Mouse (Mus musculus) hindbrain, embryonic 15.5 days (tissue): Measurements from ENCODE around the gene Ufd1. TPM values are rescaled to one million over a fixed set of nuclear protein-coding genes. Genes with fewer than 3 reads are reported as not detected.
"Not testable (repeated sequence)": the region's sequence is repeated elsewhere in the genome, so short reads cannot be mapped to it uniquely, and the experiment has no call there.

Source experiments
- ATAC-seq: fragments of 200-750 bp; cut with Nextera tagmentation; 2 replicates; pipeline ENCODE4 v1.8.0; 2017; ENCODE audit warnings: low read depth, moderate number of reproducible peaks, moderate TSS enrichment; ENCODE audit not compliant: low FRiP score
- H3K27ac ChIP-seq: fragments of 300-500 bp; sonication (generic); replicated peaks from 2 replicates; pipeline ENCODE4 v1.5.1; 2015; ENCODE audit warnings: mild to moderate bottlenecking, inconsistent platforms
- H3K27me3 ChIP-seq: fragments of 300-500 bp; sonication (generic); 2 replicates; pipeline ENCODE4 v1.6.1; 2015; ENCODE audit warnings: control low read depth, inconsistent platforms
- H3K36me3 ChIP-seq: fragments of 300-500 bp; sonication (generic); 2 replicates; pipeline ENCODE4 v1.6.1; 2015; ENCODE audit warnings: control low read depth, inconsistent platforms
- H3K4me1 ChIP-seq: fragments of 300-500 bp; sonication (generic); replicated peaks from 2 replicates; pipeline ENCODE4 v1.6.1; 2015; ENCODE audit warnings: control low read depth, inconsistent platforms
- H3K4me2 ChIP-seq: fragments of 300-500 bp; sonication (generic); 2 replicates; pipeline ENCODE4 v1.6.1; 2015; ENCODE audit warnings: moderate library complexity, mild to moderate bottlenecking, inconsistent platforms
- H3K4me3 ChIP-seq: fragments of 300-500 bp; sonication (generic); 2 replicates; pipeline ENCODE4 v1.5.1; 2015; ENCODE audit warnings: mild to moderate bottlenecking, inconsistent platforms
- H3K9ac ChIP-seq: fragments of 300-500 bp; sonication (generic); 2 replicates; pipeline ENCODE4 v1.6.1; 2015; ENCODE audit warnings: inconsistent platforms
- H3K9me3 ChIP-seq: fragments of 300-500 bp; sonication (generic); 2 replicates; pipeline ENCODE4 v1.6.1; 2016; ENCODE audit warnings: control low read depth, inconsistent platforms
- WGBS: fragments of 180-500 bp; shearing (Covaris S2); methylation state at CpG from one replicate; pipeline ENCODE4 v1.1.7; 2015; 5-methylcytosine and 5-hydroxymethylcytosine counted together
- polyA plus RNA-seq: library from polyadenylated mRNA; unstranded; fragments of >200 nt; fragmentation: Nextera tagmentation; extraction: Ambion mirVana; gene quantifications from 2 replicates; pipeline ENCODE4 v1.2.1, GENCODE M21; 2015

Ufd1 gene
- polyA plus RNA-seq, 1 experiment from 2014 or later, result 105 TPM

GRCm38 (mm10) chr16:18822356-18822755 lies 10.8 kb downstream of the Ufd1 start:
- Histone ChIP-seq H3K4me3 (no peak overlapping the region), H3K9ac (no peak overlapping the region), H3K36me3 (peaks cover 90% of the 10 kb centered on the region), H3K27ac (no peak overlapping the region), H3K9me3 (no peaks in the 10 kb centered on the region), H3K4me2 (no peak overlapping the region), H3K4me1 (no peaks in the 10 kb centered on the region), H3K27me3 (no peaks in the 10 kb centered on the region)
- 75% methylated on average over 1 of the region's 1 CpGs for WGBS
- no peak for ATAC-seq

- Histone ChIP-seq H3K27ac (no peak overlapping the region), H3K9me3 (no peaks in the 10 kb centered on the region), H3K36me3 (peaks cover 90% of the 10 kb centered on the region), H3K4me3 (no peak overlapping the region), H3K27me3 (no peaks in the 10 kb centered on the region), H3K4me1 (no peaks in the 10 kb centered on the region), H3K9ac (no peak overlapping the region), H3K4me2 (no peak overlapping the region)
- 62% methylated on average over 4 of the region's 4 CpGs for WGBS
- no peak for ATAC-seq
These were observed 11.3 kb downstream of the Ufd1 start for GRCm38 (mm10) chr16:18822925-18823324.

DNA sequence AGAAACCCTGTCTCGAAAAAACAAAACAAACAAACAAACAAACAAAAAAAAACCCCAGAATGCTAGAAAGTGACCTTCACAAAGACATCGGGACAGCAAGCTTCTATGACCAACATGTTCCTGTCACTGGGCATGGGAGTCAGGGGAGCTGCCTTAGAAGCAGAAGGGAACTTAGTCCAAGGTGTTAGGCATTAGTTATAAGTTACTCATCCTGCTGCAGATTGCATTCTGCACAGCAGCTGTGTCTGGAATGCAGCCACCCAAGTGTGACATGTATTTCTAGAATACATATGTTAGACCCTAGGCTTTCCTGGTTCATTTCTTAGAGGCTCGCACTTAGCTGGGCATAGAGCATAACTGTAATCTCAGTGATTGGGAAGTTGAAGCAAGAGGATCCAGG lies 17.1 kb downstream of the Ufd1 start:
- H3K4me3 ChIP-seq, result no peak overlapping the region
- H3K4me1 ChIP-seq, result no peaks in the 10 kb centered on the region
- no peak overlapping the region for H3K27ac ChIP-seq
- no peaks in the 10 kb centered on the region for H3K27me3 ChIP-seq
- no peak overlapping the region for H3K4me2 ChIP-seq
- peaks cover 89% of the 10 kb centered on the region for H3K36me3 ChIP-seq
- H3K9ac ChIP-seq, result no peak overlapping the region
- no peak for ATAC-seq
- 98% methylated on average over 3 of the region's 3 CpGs for WGBS
- no peaks in the 10 kb centered on the region for H3K9me3 ChIP-seq

GRCm38 (mm10) chr16:18829102-18829501 lies 17.5 kb downstream of the Ufd1 start:
- H3K27me3 ChIP-seq, result no peaks in the 10 kb centered on the region
- H3K36me3 ChIP-seq, result peaks cover 88% of the 10 kb centered on the region
- no peak overlapping the region for H3K4me3 ChIP-seq
- H3K9me3 ChIP-seq, result no peaks in the 10 kb centered on the region
- 97% methylated on average over 6 of the region's 6 CpGs for WGBS
- H3K4me1 ChIP-seq, result no peaks in the 10 kb centered on the region
- H3K4me2 ChIP-seq, result no peak overlapping the region
- H3K9ac ChIP-seq, result no peak overlapping the region
- H3K27ac ChIP-seq, result no peak overlapping the region
- ATAC-seq, result no peak

DNA sequence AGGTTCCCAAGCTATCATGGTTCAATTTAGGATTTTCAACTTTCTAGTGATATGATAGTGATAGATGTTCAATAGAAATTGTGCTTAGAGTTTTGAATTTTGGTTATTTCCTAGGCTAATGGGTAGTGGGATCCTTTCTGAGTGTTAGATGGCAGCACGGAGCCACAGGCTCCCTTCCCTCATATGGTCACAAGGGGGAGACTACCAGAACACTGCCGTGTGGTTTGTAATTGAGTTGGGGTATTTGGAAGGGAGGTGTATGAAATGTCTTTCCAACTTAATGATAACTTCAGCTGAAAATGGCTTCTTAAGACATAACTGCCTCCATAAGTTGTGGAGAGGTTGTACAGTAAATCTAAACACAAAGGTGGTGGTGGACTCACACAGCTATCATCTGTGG lies 21.9 kb downstream of the Ufd1 start:
- peaks cover 7% of the 10 kb centered on the region for H3K4me1 ChIP-seq
- no peak overlapping the region for H3K9ac ChIP-seq
- H3K27me3 ChIP-seq, result no peaks in the 10 kb centered on the region
- H3K36me3 ChIP-seq, result peaks cover 57% of the 10 kb centered on the region
- no peaks in the 10 kb centered on the region for H3K9me3 ChIP-seq
- H3K27ac ChIP-seq, result no peak overlapping the region
- ATAC-seq, result no peak
- H3K4me2 ChIP-seq, result no peak overlapping the region
- 69% methylated on average over 2 of the region's 2 CpGs for WGBS
- H3K4me3 ChIP-seq, result no peak overlapping the region

DNA sequence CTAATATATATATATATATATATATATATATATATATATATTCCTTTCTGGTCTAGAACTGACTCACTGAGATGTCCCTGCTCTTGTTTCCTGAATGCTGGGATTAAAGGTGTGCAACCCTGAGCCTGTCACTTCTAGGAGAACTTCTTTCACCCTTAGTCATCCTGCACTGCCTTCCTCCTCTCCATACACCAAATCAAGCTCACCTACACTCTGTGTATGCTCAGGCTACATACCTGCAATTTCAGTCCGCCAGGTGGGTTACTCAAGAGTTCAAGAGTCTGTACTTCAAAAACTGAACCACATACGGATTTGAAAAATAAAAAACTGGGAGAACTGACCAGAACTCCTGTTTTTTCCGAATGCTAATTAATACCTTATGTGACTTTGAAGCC lies 24.5 kb downstream of the Ufd1 start:
- H3K27ac ChIP-seq, result no peak overlapping the region
- H3K27me3 ChIP-seq, result no peaks in the 10 kb centered on the region
- no peaks in the 10 kb centered on the region for H3K9me3 ChIP-seq
- peaks cover 34% of the 10 kb centered on the region for H3K36me3 ChIP-seq
- ATAC-seq, result peak; percentile 64
- 34% methylated on average over 3 of the region's 3 CpGs for WGBS
- H3K4me1 ChIP-seq, result peaks cover 7% of the 10 kb centered on the region
- peak overlapping the region; percentile 54 for H3K4me2 ChIP-seq
- peak overlapping the region; percentile 62 for H3K4me3 ChIP-seq
- no peak overlapping the region for H3K9ac ChIP-seq

DNA sequence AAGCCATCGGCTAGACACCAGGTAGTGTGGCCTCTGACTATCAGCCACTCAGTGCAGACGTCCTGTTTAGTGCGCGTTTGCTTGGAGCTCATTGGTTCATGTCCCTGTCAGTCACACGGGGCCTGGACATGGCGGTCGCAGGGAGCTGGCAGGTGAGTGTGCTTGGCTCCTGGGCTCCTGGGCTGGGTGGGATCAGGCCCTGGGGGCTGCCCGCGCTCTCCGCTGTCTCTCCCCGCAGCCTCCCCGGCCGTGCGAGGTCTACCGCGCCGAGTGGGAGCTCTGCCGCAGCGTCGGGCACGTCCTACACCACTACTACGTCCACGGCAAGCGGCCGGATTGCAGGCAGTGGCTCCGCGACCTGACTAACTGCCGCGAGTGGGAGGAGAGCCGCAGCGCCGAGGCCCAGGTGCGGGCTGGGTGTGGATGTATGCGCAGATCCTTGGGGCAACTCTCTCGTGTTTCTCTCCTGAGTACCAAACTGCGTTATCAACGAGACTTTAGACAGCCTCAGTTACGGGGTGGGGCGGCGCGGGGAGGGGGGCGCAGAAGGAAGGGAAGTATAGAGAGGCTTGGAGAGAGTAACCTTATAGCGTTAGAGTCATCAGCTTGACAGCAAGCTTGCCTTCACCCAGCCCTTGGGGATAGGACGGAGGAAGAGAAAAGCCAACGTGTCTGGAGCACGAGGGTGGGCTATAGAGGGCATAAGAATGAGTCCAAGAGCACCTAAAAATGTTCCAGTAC lies 25.1 kb downstream of the Ufd1 start, which contains the start of the genes 2510002D24Rik and Gm28539:
2510002D24Rik (plus strand) TSS at position 111 of the 741 bp plus-strand sequence.
Gm28539 (plus strand) TSS at position 117 of the 741 bp plus-strand sequence.
- peaks cover 7% of the 10 kb centered on the region for H3K4me1 ChIP-seq
- ATAC-seq, result peak; percentile 98
- H3K9ac ChIP-seq, result peak within 1 kb of the TSS; percentile 64
- peaks cover 29% of the 10 kb centered on the region for H3K36me3 ChIP-seq
- H3K27ac ChIP-seq, result peak within 1 kb of the TSS; percentile 72
- H3K27me3 ChIP-seq, result no peaks in the 10 kb centered on the region
- under 1% methylated on average over 46 of the region's 46 CpGs for WGBS
- H3K4me2 ChIP-seq, result peak within 1 kb of the TSS; percentile 54
- H3K4me3 ChIP-seq, result peak within 1 kb of the TSS; percentile 62
- no peaks in the 10 kb centered on the region for H3K9me3 ChIP-seq

GRCm38 (mm10) chr16:18838346-18838745 lies 26.8 kb downstream of the Ufd1 start:
- Histone ChIP-seq H3K27me3 (no peaks in the 10 kb centered on the region), H3K4me1 (peaks cover 7% of the 10 kb centered on the region), H3K4me2 (no peak overlapping the region), H3K27ac (no peak overlapping the region), H3K9ac (no peak overlapping the region), H3K9me3 (no peaks in the 10 kb centered on the region), H3K4me3 (no peak overlapping the region), H3K36me3 (peaks cover 16% of the 10 kb centered on the region)
- 92% methylated on average over 4 of the region's 4 CpGs for WGBS
- no peak for ATAC-seq

DNA sequence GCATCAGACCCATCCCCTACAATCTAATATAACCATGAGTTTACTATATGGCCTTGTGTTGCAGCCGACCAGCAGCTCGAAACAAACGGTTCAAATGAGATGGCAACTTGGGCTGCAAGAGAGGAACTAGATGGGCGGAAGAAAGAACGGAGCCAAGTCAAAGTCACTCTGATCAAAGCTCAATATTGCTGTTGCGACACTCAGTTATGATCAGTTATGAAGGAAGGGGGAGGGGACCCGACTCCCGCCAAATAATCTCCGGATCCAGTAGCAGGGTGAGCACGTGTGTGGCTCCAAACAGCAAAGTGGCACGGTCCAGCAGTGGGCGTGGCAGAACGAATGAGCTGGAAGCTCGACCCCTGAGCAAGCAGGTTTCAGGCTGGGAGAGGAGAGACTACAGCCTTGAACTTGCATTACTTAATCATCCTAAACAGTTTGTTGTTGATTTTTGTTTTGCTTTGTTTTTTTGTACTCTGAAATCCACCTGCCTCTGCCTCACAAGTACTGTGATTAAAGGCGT lies 34.8 kb downstream of the Ufd1 start:
- ATAC-seq, result no peak
- Histone ChIP-seq H3K36me3 (no peaks in the 10 kb centered on the region; the same call in 1 of the 2 replicates), H3K4me1 (no peaks in the 10 kb centered on the region), H3K9ac (no peak overlapping the region), H3K27me3 (no peaks in the 10 kb centered on the region), H3K27ac (no peak overlapping the region), H3K4me3 (no peak overlapping the region), H3K9me3 (no peaks in the 10 kb centered on the region), H3K4me2 (no peak overlapping the region)
- 90% methylated on average over 15 of the region's 15 CpGs for WGBS

DNA sequence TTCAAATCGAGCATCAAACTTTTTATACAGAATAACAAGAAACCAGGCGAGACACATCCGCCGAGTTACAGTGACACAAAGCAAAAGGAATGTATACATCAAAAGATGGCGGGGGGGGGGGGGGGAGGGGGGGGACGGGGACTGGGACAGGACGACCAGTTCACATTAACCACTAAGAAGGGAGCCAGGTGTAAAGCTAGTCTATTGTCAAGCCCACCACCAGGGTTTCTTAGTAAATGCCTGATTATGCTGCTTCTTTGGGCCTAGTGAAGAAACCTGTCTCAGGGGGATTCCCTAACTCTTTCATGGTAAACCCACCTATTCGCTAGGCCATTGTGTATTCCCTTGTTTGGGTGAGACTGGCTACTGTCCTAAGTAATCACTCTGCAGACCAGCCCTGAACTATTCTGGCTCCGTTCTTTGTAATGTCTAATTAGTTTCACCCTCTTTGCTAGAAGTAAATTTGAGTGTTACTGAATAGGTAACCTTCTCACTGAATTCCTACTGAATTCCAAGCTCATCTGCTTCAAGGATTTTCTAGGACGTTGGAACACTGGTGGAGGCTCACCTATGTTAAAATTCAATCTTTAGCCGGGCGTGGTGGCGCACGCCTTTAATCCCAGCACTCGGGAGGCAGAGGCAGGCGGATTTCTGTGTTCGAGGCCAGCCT lies 38.1 kb downstream of the Ufd1 start:
- ATAC-seq, H3K27me3 ChIP-seq, H3K9ac ChIP-seq, H3K27ac ChIP-seq, H3K9me3 ChIP-seq, H3K4me2 ChIP-seq, H3K36me3 ChIP-seq, H3K4me3 ChIP-seq, H3K4me1 ChIP-seq: not testable (repeated sequence)
- 91% methylated on average over 15 of the region's 17 CpGs for WGBS

DNA sequence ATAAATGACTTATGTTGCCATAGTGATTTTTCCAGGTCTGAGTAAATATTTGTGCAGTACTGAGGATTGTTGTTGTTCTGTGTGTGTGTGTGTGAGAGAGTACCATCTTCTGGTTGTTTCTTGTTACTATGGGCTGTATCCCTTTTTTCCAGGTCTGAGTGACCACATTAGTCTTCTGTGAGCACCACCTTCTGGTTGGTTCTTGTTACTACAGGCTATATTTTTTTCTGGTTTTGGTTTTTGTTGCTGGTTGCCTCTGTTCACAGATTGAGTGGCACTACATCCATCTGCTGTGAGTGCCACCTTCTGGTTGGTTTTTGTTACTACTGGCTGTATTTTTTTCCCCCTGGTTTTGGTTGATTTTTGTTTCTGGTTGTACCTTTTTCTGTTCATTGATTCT lies 47.0 kb downstream of the Ufd1 start:
- H3K27ac ChIP-seq, result no peak overlapping the region
- H3K9me3 ChIP-seq, result no peaks in the 10 kb centered on the region
- no peak for ATAC-seq
- no peaks in the 10 kb centered on the region for H3K4me1 ChIP-seq
- H3K4me2 ChIP-seq, result no peak overlapping the region
- no peaks in the 10 kb centered on the region for H3K27me3 ChIP-seq
- no peaks in the 10 kb centered on the region for H3K36me3 ChIP-seq
- H3K4me3 ChIP-seq, result no peak overlapping the region
- no peak overlapping the region for H3K9ac ChIP-seq

- no peak for ATAC-seq
- WGBS, result 59% methylated on average over 1 of the region's 1 CpGs
- H3K4me3 ChIP-seq, result no peak overlapping the region
- no peaks in the 10 kb centered on the region for H3K4me1 ChIP-seq
- H3K4me2 ChIP-seq, result no peak overlapping the region
- H3K27ac ChIP-seq, result no peak overlapping the region
- H3K27me3 ChIP-seq, result no peaks in the 10 kb centered on the region
- no peaks in the 10 kb centered on the region for H3K9me3 ChIP-seq
- H3K9ac ChIP-seq, result no peak overlapping the region
- no peaks in the 10 kb centered on the region for H3K36me3 ChIP-seq
These were observed 48.6 kb downstream of the Ufd1 start for GRCm38 (mm10) chr16:18860186-18860585.
